Mouse (Mus musculus) hindbrain, embryonic 13.5 days (tissue): ENCODE measurements at regions not wholly inside any gene's neighbourhood (a gene's known extent, or its start where the extent isn't known, plus 50 kb on each side); places are given as distances from the start of the nearest gene placed in this dataset.
"Not testable (repeated sequence)": the region's sequence is repeated elsewhere in the genome, so short reads cannot be mapped to it uniquely, and the experiment has no call there.

Experiments
- ATAC-seq: fragments of 200-750 bp; cut with Nextera tagmentation; 2 replicates; pipeline ENCODE4 v1.8.0; 2017; ENCODE audit warnings: moderate TSS enrichment; ENCODE audit not compliant: low FRiP score
- H3K27ac ChIP-seq: fragments of 300-500 bp; sonication (generic); 2 replicates; pipeline ENCODE4 v1.5.1; 2015; ENCODE audit warnings: inconsistent platforms, mild to moderate bottlenecking, moderate library complexity
- H3K27me3 ChIP-seq: fragments of 300-500 bp; sonication (generic); 2 replicates; pipeline ENCODE4 v1.6.1; 2015; ENCODE audit warnings: mild to moderate bottlenecking, inconsistent platforms
- H3K36me3 ChIP-seq: fragments of 300-500 bp; sonication (generic); 2 replicates; pipeline ENCODE4 v1.6.1; 2015; ENCODE audit warnings: mild to moderate bottlenecking, inconsistent platforms
- H3K4me1 ChIP-seq: fragments of 300-500 bp; sonication (generic); replicated peaks from 2 replicates; pipeline ENCODE4 v1.6.1; 2015; ENCODE audit warnings: inconsistent platforms
- H3K4me2 ChIP-seq: fragments of 300-500 bp; sonication (generic); 2 replicates; pipeline ENCODE4 v1.6.1; 2015; ENCODE audit warnings: inconsistent platforms, mild to moderate bottlenecking, moderate library complexity
- H3K4me3 ChIP-seq: fragments of 300-500 bp; sonication (generic); 2 replicates; pipeline ENCODE4 v1.5.1; 2015; ENCODE audit warnings: mild to moderate bottlenecking, inconsistent platforms
- H3K9ac ChIP-seq: fragments of 300-500 bp; sonication (generic); 2 replicates; pipeline ENCODE4 v1.6.1; 2015; ENCODE audit warnings: mild to moderate bottlenecking, inconsistent platforms
- H3K9me3 ChIP-seq: fragments of 300-500 bp; sonication (generic); 2 replicates; pipeline ENCODE4 v1.6.1; 2016; ENCODE audit warnings: inconsistent platforms
- WGBS: fragments of 180-500 bp; shearing (Covaris S2); methylation state at CpG from one replicate; pipeline ENCODE4 v1.1.7; 2015; 5-methylcytosine and 5-hydroxymethylcytosine counted together

DNA sequence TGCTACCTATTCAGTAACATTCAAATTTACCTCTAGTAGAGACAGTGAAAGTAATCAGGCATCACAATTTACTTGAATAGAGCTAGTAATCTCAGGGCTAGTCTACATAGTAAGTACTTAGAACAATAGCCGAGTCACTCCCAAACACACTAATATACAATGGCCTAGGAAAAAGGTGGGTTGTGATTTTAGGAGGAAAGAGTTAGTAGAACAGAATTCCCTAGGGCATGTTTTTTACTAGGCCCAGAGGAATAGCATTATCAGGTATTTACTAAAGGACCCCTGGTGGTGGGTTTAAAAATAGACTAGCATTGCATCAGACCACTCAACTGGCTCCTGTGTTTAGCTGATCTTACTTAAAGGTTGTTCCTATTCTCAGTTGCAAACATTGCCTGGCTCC lies 535.8 kb downstream of the Mat2b start:
- WGBS: 100% methylated on average over 1 of the region's 1 CpGs
- not testable (repeated sequence) for H3K27me3 ChIP-seq

DNA sequence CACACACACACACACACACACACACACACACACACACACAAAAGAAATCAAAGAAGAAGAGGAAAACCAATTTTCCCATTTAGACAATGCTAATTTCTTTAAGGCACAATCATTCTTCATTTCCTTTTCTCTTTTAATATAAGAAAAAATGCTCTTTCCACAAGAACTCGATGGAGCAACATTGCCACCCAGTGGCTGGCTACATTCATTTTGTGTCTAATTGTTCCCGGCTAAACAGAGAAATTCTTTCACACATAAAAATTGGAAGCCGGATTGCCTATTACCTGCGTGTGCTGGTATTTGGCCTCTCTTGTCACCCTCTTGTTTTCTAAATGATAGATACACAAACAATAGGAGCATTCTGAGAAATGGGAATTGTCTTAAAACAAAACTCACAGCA lies 545.7 kb downstream of the Mat2b start:
- WGBS: 17% methylated on average over 4 of the region's 4 CpGs
- no peak for ATAC-seq
- H3K27ac ChIP-seq: peak overlapping the region; percentile 30; the same call in 1 of the 2 replicates

More for the DNA sequence above, 535.8 kb downstream of the Mat2b start:
- H3K27ac ChIP-seq, H3K4me2 ChIP-seq, H3K36me3 ChIP-seq, H3K4me3 ChIP-seq, ATAC-seq, H3K9ac ChIP-seq, H3K9me3 ChIP-seq, H3K4me1 ChIP-seq: not testable (repeated sequence)

DNA sequence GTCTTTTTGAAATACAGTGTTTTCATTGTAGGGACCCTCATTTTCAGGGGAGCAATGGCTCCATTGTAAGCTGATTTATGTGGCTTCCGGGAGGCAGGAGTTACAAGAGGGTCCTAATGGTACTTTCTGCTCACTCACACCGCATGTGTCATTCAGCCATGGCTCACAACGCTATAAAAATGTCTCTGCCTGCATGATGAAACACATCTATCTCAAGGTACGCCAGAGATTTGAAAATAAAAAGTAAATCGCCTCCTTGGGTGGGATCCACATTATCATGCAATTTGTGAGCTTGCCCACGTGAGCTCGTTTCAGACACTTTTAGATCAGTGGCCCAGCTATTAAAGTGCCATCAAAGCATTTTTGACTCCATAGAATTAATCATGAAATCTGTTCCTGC lies 557.2 kb downstream of the Mat2b start:
- Histone ChIP-seq H3K27ac (no peak overlapping the region), H3K4me2 (no peak overlapping the region), H3K9me3 (no peaks in the 10 kb centered on the region), H3K4me1 (no peaks in the 10 kb centered on the region; the same call in 1 of the 2 replicates), H3K36me3 (no peaks in the 10 kb centered on the region), H3K9ac (no peak overlapping the region), H3K4me3 (no peak overlapping the region), H3K27me3 (no peaks in the 10 kb centered on the region)
- WGBS: 63% methylated on average over 7 of the region's 7 CpGs
- no peak for ATAC-seq

More for the DNA sequence above, 545.7 kb downstream of the Mat2b start:
- no peaks in the 10 kb centered on the region for H3K4me1 ChIP-seq
- no peak overlapping the region for H3K4me3 ChIP-seq
- no peaks in the 10 kb centered on the region for H3K9me3 ChIP-seq
- H3K36me3 ChIP-seq: no peaks in the 10 kb centered on the region
- no peaks in the 10 kb centered on the region for H3K27me3 ChIP-seq
- H3K9ac ChIP-seq: no peak overlapping the region
- no peak overlapping the region; the same call in 1 of the 2 replicates for H3K4me2 ChIP-seq

DNA sequence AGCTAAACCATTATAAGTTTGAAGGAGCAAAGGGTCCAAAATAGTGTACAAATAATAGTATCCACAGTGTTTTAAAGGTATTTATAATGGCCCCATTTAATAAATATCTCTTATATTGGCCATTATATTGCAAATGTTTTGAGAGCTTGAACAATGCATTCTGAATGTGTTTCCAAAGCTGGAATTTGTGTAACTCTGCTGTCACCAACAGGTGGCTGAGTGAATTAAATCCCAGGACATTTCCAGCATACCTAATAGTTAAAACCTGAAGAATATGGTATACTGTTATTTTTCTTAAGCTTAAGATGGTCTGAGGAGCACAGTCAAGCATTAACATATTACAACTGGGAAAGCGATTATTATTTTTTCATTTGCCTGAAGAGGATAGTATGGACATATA lies 592.4 kb downstream of the Mat2b start:
- WGBS: 96% methylated on average over 1 of the region's 1 CpGs
- Histone ChIP-seq H3K27ac (no peak overlapping the region), H3K4me1 (no peaks in the 10 kb centered on the region), H3K9me3 (no peaks in the 10 kb centered on the region), H3K4me2 (no peak overlapping the region), H3K36me3 (no peaks in the 10 kb centered on the region), H3K4me3 (no peak overlapping the region), H3K9ac (no peak overlapping the region), H3K27me3 (no peaks in the 10 kb centered on the region)
- ATAC-seq: no peak

DNA sequence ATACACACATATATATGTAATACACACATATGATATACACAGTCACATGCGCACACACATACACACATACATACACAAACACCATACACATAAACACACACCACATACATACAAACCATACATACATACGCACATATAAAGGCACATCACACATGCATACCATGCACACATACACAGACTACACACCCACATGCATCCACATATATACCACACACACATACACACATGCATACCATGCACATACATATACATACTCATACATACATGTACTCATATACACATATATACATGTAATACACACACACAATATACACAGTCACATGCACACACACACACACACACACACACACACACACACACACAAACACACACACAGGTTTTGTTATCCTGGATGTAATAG lies 620.7 kb downstream of the Mat2b start:
- no peak overlapping the region for H3K4me2 ChIP-seq
- ATAC-seq: no peak

DNA sequence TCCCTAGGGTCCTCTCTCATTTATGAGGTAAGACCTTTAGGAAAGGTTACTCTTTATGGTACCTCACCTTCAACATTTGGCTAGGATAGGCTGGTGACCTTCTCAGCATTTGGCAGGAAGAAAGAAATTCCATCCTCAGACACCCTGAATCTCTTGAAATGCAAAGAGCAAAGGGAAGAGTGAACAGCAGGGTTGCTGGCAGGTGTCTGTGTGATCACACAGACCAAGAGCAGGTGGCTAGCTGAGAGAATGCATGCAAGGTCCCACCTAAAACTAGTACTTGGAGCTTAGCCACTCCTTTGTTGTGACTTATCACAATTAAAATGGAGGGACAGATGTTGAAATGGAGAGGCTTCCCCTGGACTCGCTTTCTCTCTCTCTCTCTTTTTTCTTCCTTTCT lies 644.5 kb downstream of the Mat2b start:
- Histone ChIP-seq H3K4me3 (no peak overlapping the region), H3K36me3 (no peaks in the 10 kb centered on the region), H3K9ac (no peak overlapping the region), H3K4me1 (no peaks in the 10 kb centered on the region), H3K4me2 (no peak overlapping the region), H3K9me3 (0 out of 2 replicates have a peak, but pooled peaks cover under 1% of the 10 kb centered on the region), H3K27ac (no peak overlapping the region), H3K27me3 (no peaks in the 10 kb centered on the region)
- ATAC-seq: no peak
- 55% methylated on average over 1 of the region's 1 CpGs for WGBS

More for the DNA sequence above, 620.7 kb downstream of the Mat2b start:
- Histone ChIP-seq H3K4me1 (no peaks in the 10 kb centered on the region), H3K27ac (no peak overlapping the region), H3K9ac (no peak overlapping the region), H3K27me3 (no peaks in the 10 kb centered on the region), H3K4me3 (no peak overlapping the region), H3K36me3 (no peaks in the 10 kb centered on the region), H3K9me3 (no peaks in the 10 kb centered on the region)
- WGBS: 93% methylated on average over 2 of the region's 2 CpGs

DNA sequence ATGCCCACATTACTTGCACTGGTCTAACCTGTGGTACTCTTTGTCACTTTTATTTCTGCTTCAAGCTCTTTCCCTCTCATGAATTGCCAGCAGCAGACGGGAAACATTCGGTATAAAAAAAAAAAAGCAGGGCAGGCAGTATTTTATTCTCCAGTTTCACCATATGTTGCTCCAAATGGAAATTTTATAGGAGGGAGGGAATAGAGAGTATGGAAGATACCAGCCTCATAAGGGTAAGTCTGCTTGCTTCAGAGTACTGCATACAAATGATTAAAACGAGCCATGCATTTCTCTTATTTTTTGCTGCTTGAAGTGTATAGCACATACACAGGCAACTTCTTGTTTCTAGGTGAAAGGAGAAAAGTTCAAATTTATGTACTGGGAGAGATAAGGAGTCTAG lies 667.5 kb downstream of the Mat2b start:
- Histone ChIP-seq H3K4me1 (no peaks in the 10 kb centered on the region; the same call in none of the 2 replicates), H3K36me3 (no peaks in the 10 kb centered on the region), H3K9me3 (no peaks in the 10 kb centered on the region), H3K9ac (no peak overlapping the region), H3K27ac (no peak overlapping the region), H3K4me2 (no peak overlapping the region), H3K4me3 (no peak overlapping the region), H3K27me3 (no peaks in the 10 kb centered on the region)
- WGBS: 81% methylated on average over 3 of the region's 3 CpGs
- no peak for ATAC-seq

DNA sequence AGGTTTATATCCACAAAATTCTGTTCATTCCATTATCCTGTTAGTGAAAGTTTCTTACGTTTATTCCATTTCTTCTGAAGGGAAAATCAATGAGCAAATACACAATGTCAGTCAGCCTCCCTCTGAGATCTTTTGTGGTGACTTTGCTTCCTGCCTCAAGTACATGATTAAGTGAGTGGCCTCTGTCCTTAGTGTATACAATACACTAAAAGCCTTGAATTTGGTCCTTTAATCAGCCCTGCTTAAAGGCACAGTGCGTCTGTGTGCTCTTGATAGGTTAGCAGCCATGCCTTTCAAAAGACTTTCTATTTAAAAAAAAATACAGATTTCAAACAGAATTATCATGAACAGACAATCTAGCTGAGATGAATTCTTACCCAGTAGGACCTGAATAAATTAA lies 695.5 kb downstream of the Mat2b start:
- Histone ChIP-seq H3K4me3 (no peak overlapping the region), H3K27ac (no peak overlapping the region), H3K27me3 (no peaks in the 10 kb centered on the region), H3K36me3 (no peaks in the 10 kb centered on the region), H3K9ac (no peak overlapping the region), H3K4me2 (no peak overlapping the region), H3K4me1 (no peaks in the 10 kb centered on the region), H3K9me3 (no peaks in the 10 kb centered on the region)
- 25% methylated on average over 2 of the region's 2 CpGs for WGBS
- ATAC-seq: no peak

DNA sequence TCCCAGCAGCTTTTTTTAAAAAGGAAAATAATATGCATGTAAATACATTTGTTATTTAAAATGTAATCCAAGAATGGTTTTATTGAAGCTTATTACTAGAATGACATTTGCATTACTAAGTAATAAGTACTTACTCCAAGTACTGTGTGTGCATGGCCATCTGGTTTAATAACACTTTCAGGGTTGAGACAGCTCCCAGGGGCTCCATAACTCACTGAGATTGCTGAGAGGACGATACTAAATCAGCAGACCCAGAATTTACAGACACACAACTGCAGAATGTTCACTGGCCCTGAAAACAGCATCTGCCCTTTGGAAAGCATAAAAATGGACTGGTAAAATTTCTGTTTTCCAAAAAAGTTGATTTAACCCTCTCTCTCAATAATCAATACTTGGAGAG lies 696.4 kb downstream of the Mat2b start:
- Histone ChIP-seq H3K27ac (no peak overlapping the region), H3K9me3 (no peaks in the 10 kb centered on the region), H3K4me1 (no peaks in the 10 kb centered on the region)

DNA sequence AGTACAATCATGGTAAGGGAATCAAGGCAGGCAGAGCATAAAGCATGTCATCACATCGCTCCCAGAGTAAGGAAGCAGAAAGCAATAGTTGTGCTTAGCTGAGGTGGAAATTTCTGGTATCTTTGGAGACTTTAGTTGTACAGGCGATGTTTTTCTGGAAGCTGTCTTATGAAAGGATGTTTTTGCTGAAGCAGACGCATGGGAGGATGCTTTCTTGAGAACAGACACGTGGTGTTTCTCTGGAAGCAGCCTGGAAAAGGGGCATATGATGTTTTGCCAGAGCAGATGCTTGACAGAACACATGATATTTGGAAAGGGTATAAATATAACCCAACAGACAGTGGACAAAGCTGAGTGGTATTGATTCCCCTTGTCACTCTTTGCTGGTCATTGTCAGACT lies 722.4 kb downstream of the Mat2b start:
- Histone ChIP-seq H3K9ac (no peak overlapping the region), H3K27ac (no peak overlapping the region), H3K9me3 (no peaks in the 10 kb centered on the region), H3K27me3 (no peaks in the 10 kb centered on the region), H3K36me3 (no peaks in the 10 kb centered on the region), H3K4me2 (no peak overlapping the region), H3K4me3 (no peak overlapping the region), H3K4me1 (no peaks in the 10 kb centered on the region)
- ATAC-seq: no peak
- WGBS: 80% methylated on average over 4 of the region's 4 CpGs

More for the DNA sequence above, 696.4 kb downstream of the Mat2b start:
- ATAC-seq: no peak
- 29% methylated on average over 1 of the region's 1 CpGs for WGBS
- no peak overlapping the region for H3K4me2 ChIP-seq
- no peaks in the 10 kb centered on the region for H3K36me3 ChIP-seq
- H3K4me3 ChIP-seq: no peak overlapping the region
- H3K9ac ChIP-seq: no peak overlapping the region
- no peaks in the 10 kb centered on the region for H3K27me3 ChIP-seq

DNA sequence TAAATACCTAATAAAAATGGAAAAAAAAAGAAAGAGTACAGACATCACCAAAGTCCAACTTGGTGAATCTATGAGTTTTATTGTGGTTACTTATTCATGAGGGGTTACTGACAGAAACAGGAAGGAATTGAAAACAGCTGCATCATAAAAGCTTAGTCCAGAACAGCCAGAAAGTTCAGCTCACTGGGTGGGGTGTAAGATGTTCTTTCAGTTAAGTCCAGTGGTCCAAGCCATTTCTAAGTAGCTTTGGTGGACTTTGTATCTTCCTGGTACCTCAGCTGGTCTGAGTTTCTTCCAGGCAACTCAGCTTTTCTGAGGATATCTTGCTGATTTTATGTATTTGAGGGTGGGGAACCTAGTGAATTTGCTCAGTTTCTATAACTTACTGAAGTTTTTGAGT lies 731.3 kb downstream of the Mat2b start:
- no peak overlapping the region for H3K4me3 ChIP-seq
- ATAC-seq: no peak
- H3K36me3 ChIP-seq: no peaks in the 10 kb centered on the region
- no peaks in the 10 kb centered on the region for H3K9me3 ChIP-seq
- H3K27me3 ChIP-seq: no peaks in the 10 kb centered on the region
- H3K27ac ChIP-seq: no peak overlapping the region
- no peak overlapping the region for H3K4me2 ChIP-seq
- H3K9ac ChIP-seq: no peak overlapping the region
- H3K4me1 ChIP-seq: no peaks in the 10 kb centered on the region

DNA sequence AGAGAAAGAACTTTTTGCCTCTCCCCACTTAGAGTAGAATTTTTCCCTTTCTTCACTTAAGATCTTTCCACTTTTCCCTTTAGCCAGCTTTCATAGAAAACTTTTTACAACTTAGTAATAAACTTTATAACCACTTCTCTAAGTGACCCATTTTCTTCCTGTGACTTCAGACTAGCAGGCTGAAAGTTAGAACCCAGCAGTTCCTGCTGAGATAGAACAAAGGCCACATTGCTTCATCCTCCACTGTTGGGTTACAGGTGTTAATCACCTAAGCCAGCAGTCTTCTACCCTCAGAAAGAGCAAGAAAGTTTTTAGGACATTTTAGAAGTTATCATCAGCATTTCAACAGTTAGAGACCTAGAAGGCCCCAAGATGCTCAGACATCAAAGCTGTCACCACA lies 740.6 kb downstream of the Mat2b start:
- Histone ChIP-seq H3K9ac (no peak overlapping the region), H3K4me1 (no peaks in the 10 kb centered on the region), H3K27me3 (no peaks in the 10 kb centered on the region), H3K9me3 (no peaks in the 10 kb centered on the region), H3K4me2 (no peak overlapping the region), H3K4me3 (no peak overlapping the region), H3K36me3 (no peaks in the 10 kb centered on the region), H3K27ac (no peak overlapping the region)
- ATAC-seq: no peak

DNA sequence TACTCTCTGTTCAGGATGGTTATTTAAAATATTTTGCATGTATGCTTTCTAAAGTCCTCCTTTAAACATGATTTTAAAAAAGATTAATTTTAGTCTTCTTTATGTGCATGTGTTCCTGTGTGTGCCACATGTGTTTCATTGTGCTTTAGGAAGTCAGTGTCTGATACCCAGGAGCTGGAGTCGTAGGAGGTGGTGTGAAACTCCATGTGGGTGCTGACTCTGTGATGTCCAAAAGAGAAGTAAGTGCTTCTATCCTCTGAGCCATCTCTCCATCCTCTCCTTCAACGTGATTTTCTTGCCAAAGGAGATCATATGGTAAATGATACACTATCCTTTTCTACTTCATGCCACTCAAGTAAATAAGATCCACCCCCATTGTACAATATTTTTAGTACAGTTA lies 750.8 kb downstream of the Mat2b start:
- no peaks in the 10 kb centered on the region for H3K9me3 ChIP-seq
- WGBS: 75% methylated on average over 2 of the region's 2 CpGs

DNA sequence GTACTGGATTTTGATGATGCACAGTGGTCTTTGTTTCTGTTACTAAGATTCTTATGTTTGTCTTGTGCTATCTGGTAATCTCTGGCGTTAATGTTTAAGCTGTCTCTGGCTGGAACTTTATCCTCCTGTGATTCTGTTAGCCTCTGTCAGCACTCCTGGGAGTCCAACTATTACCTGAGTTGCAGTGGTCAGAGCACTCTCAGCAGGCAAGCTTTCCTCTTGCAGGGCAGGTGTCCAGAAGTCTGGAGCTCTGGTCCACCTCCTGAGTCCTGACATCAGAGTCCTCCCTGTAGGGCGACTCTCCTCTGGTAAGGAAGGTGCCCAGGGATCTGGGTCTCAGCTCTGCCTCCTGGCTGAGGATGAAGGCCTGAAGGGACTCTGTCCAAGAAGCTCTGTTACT lies 760.8 kb downstream of the Mat2b start:
- H3K9ac ChIP-seq: no peak overlapping the region
- H3K36me3 ChIP-seq: no peaks in the 10 kb centered on the region
- no peak overlapping the region for H3K4me3 ChIP-seq
- H3K27ac ChIP-seq: no peak overlapping the region
- no peak overlapping the region for H3K4me2 ChIP-seq
- no peak for ATAC-seq
- no peaks in the 10 kb centered on the region for H3K27me3 ChIP-seq
- WGBS: 94% methylated on average over 2 of the region's 2 CpGs
- H3K4me1 ChIP-seq: no peaks in the 10 kb centered on the region
- H3K9me3 ChIP-seq: 0 out of 2 replicates have a peak, but pooled peaks cover 8% of the 10 kb centered on the region

More for the DNA sequence above, 750.8 kb downstream of the Mat2b start:
- ATAC-seq: no peak
- no peak overlapping the region for H3K9ac ChIP-seq
- H3K36me3 ChIP-seq: no peaks in the 10 kb centered on the region
- H3K4me1 ChIP-seq: no peaks in the 10 kb centered on the region
- H3K27me3 ChIP-seq: no peaks in the 10 kb centered on the region
- no peak overlapping the region for H3K4me3 ChIP-seq
- H3K4me2 ChIP-seq: no peak overlapping the region
- no peak overlapping the region for H3K27ac ChIP-seq
